Mouse (Mus musculus) kidney, adult 8-10 months (tissue): ENCODE results near the gene Apex2.
"Not testable (repeated sequence)": the region's sequence is repeated elsewhere in the genome, so short reads cannot be mapped to it uniquely, and the experiment has no call there.

Source experiments
- DNase-seq, 2 experiments: peaks; one replicate each; pipeline ENCODE4 v3.0.0; 2022

The Apex2 gene

GRCm38 (mm10) chrX:150486314-150487030 is 103.2 kb downstream of the Apex2 start:
- not testable (repeated sequence) for DNase-seq

- DNase-seq, result peak; percentile 82 to 94
These were observed 111.6 kb downstream of the Apex2 start for GRCm38 (mm10) chrX:150477854-150478780.

- DNase-seq, result no peak
These were observed 118.3 kb downstream of the Apex2 start for GRCm38 (mm10) chrX:150471416-150471815.
